Mouse (Mus musculus) CH12.LX (cell line): ENCODE data around the gene Myh6.

ENCODE experiments used
- CTCF ChIP-seq, 2 experiments: IDR thresholded peaks in 1 of 2; conservative IDR thresholded peaks in 1 of 2; 2 replicates each; pipeline ENCODE4 v1.5.1; 2011 to 2012; ENCODE audit warnings: low read depth in 2 of 2, low read length in 2 of 2, improper control_type of control experiment in 1 of 2, inconsistent platforms in 1 of 2, mild to moderate bottlenecking in 1 of 2, moderate library complexity in 1 of 2
- ELF1 ChIP-seq: IDR thresholded peaks from 2 replicates; pipeline ENCODE4 v1.6.1; 2014; ENCODE audit warnings: low read depth, mild to moderate bottlenecking, inconsistent platforms, low read length, improper control_type of control experiment
- EP300 ChIP-seq: IDR thresholded peaks from 2 replicates; pipeline ENCODE4 v1.6.1; 2011; ENCODE audit warnings: low read length, improper control_type of control experiment
- JUND ChIP-seq: conservative IDR thresholded peaks from 2 replicates; pipeline ENCODE4 v1.6.1; 2011; ENCODE audit warnings: low read depth, low read length, improper control_type of control experiment
- MAFK ChIP-seq: IDR thresholded peaks from 2 replicates; pipeline ENCODE4 v1.6.1; 2011; ENCODE audit warnings: low read length, improper control_type of control experiment; ENCODE audit not compliant: insufficient replicate concordance
- MAZ ChIP-seq: IDR thresholded peaks from 2 replicates; pipeline ENCODE4 v1.6.1; 2012; ENCODE audit warnings: low read depth, mild to moderate bottlenecking, inconsistent platforms, low read length, improper control_type of control experiment, moderate library complexity
- POLR2A ChIP-seq: IDR thresholded peaks from 2 replicates; pipeline ENCODE4 v1.6.1; 2011; ENCODE audit warnings: low read depth, mild to moderate bottlenecking, improper control_type of control experiment, low read length
- USF1 ChIP-seq: IDR thresholded peaks from 2 replicates; pipeline ENCODE4 v1.6.1; 2014; ENCODE audit warnings: low read depth, mild to moderate bottlenecking, inconsistent platforms, low read length, improper control_type of control experiment
- USF2 ChIP-seq: conservative IDR thresholded peaks from 2 replicates; pipeline ENCODE4 v1.6.1; 2011; ENCODE audit warnings: low read depth, low read length, improper control_type of control experiment

GRCm38 (mm10) chr14:55014591-55014990 lies 47.9 kb upstream of the Myh6 start:
- TF ChIP-seq EP300 = no peak
- TF ChIP-seq USF2 = no peak
- TF ChIP-seq MAFK = no peak
- TF ChIP-seq ELF1 = no peak
- no peak for TF ChIP-seq CTCF (conservative IDR thresholded peaks at IDR 0.05 in 1 of 2, IDR thresholded peaks at IDR 0.05 in 1 of 2; ENCODE audit: low read depth in 2 of 2, low read length in 2 of 2)
- TF ChIP-seq JUND = no peak
- no peak for TF ChIP-seq USF1
- no peak for TF ChIP-seq POLR2A
- 0 out of 2 replicates have a peak, but pooled peaks have one; percentile 26 for TF ChIP-seq MAZ
